Mouse (Mus musculus) cerebellum, postnatal 14 days (tissue): ENCODE results near the gene Tmem273.

Source experiments
- DNase-seq, 2 experiments: peaks; one replicate each; pipeline ENCODE4 v3.0.0; 2021; ENCODE audit warnings: mixed read lengths in 2 of 2

Tmem273 gene

GRCm38 (mm10) chr14:32785556-32786130 lies at the start of gene Tmem273:
Gene Tmem273 (plus strand): TSS chr14:32785963.
- peak; percentile 17 to 53 for DNase-seq

- DNase-seq, result no peak
These were observed 49.2 kb upstream of the Tmem273 start for GRCm38 (mm10) chr14:32736561-32736960.

DNA sequence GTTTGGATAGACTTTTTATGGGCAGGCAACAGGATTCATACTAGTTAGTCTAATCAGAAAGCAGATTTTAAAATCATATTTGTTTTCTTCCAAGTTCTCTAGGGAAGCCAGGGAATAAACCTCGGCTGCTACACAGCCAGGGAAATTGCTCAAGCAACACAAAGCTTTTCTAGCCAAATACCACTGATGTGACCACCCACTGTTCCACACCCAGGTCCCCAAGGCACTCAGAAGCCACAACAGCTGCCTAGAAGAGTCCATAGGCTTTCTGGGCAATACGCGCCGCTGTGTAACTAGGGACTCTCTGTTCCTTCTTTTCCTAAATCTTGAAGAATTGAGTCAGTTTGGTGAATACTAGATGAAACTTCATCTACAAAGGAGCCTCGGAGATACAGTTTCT lies 47.2 kb upstream of the Tmem273 start:
- DNase-seq, result no peak

DNA sequence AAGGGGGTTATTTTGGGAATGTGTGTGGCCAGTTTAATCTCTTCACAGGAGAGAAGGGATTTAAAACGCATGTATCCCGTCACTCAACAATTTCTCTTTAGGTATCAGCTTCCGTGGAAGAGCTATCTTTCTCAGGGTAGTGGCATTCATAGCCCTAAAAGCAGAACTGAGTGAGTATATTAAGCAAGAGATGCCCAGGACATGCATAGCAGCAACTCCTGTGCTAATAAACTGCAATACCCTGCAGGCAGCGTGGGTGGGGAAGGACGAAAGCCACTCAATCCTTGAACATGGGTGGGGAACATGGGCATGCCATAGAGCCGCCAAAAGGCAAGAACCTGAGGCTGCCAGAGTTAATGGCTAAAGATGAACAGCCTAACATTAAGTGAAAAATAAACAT lies 37.2 kb upstream of the Tmem273 start:
- DNase-seq, result no peak

- no peak for DNase-seq
These were observed 35.0 kb upstream of the Tmem273 start for GRCm38 (mm10) chr14:32750727-32751126.

GRCm38 (mm10) chr14:32754286-32754685 lies 31.5 kb upstream of the Tmem273 start:
- peak; percentile 63 for DNase-seq

DNA sequence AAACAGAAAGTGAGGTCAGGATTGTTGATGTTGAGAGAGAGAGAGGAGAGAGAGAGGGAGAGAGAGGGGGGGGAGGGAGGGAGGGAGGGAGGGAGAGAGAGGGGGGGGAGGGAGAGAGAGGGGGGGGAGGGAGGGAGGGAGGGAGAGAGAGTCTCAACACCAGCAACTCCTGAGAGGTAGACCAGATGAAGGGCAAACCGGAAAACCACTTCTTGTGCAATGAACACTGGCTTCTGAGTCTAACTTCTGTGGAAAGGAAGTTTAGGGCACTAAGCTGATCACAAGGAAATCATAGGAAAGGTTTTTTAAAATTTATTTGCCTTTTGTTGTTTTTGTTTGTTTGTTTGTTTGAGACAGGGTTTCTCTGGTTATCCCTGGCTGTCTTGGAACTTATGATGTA lies 23.6 kb upstream of the Tmem273 start:
- DNase-seq, result no peak

DNA sequence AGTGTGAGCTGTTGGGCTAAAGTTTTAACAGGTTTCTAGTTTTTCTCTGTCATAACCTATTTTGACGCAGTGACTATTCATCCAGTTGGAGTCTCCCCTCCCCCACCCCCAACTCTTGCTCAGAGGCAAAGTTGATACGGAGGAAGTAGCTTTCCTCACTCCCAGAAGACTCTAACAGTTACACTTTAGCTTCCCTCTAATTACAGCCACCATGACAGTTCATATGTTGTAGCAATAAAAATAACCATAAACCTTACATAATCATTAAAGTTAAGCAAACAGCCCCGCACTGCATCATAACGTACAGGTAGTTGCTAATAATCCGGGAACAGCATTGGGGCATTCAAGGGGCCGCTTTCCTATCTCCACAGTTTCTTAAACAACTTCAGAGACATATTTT lies 15.2 kb upstream of the Tmem273 start:
- no peak for DNase-seq

- no peak for DNase-seq
These were observed 13.7 kb upstream of the Tmem273 start for GRCm38 (mm10) chr14:32772085-32772484.

GRCm38 (mm10) chr14:32772791-32773190 lies 13.0 kb upstream of the Tmem273 start:
- peak in 1 of 2 experiments; percentile 27 for DNase-seq

- no peak for DNase-seq
These were observed 12.3 kb upstream of the Tmem273 start for GRCm38 (mm10) chr14:32773456-32773855.

GRCm38 (mm10) chr14:32776077-32776476 lies 9.7 kb upstream of the Tmem273 start:
- no peak for DNase-seq

DNA sequence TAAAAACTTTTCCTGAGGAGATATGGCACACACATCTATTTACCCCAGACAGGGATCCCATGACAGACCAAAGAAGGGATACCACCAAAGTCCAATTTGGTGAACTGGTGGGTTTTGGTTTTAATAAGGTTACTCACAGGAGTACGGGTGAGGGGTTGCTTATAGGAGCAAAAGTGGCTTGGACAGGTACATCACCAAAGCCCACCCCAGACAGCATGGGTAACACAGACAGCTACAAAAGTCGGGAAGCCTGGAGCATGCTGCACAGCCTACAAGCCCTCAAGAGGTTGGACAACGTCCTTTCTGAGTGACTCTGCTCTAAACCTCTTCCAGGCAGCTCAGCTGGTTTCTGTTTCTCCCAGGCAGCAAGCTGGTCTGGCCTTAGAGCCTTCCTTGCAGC lies 7.4 kb upstream of the Tmem273 start:
- no peak for DNase-seq

- DNase-seq, result no peak
These were observed 2.9 kb upstream of the Tmem273 start for GRCm38 (mm10) chr14:32782866-32783265.

GRCm38 (mm10) chr14:32784130-32784747 lies 1.5 kb upstream of the Tmem273 start:
- DNase-seq, result no peak

GRCm38 (mm10) chr14:32784748-32785134 lies 1.0 kb upstream of the Tmem273 start:
- no peak for DNase-seq

DNA sequence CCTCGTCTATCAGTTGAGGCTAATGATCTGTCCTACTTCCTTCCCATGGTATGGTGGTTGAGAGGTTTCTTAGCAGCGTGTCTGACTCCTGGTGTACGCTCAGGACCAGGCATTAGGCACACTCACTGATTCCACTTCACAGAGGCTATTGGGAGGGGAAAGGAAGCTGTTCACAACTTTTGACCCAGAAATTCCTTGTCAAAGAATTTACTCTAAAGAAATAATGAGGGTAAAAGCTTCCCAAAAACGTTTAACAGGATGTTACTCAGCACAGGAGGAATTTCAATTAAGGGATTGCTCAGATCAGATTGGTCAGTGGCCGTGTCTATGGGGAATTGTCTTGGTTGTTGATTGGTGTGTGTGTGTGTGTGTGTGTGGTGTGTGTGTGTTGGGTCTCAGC lies 1.9 kb downstream of the Tmem273 start:
- DNase-seq, result no peak

DNA sequence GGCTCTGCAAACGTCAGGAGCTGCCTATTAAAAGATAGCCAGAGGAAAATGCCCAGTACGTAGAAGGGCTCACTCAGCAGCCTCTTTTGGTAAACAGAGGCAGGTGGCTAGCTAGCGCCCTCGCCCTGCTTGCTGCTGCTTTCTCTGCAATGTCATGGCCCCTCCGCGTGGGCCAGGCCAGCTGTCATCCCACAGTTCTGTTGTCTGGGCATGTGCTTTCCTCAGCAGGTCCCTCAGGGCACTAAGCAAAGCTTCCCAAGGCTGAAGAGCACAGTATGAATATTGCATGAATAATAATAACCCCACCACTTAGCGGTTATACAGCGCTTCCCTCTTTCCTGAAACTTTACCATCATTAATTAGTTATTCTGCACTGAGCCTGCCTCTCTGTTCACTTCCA lies 10.6 kb downstream of the Tmem273 start:
- DNase-seq, result no peak

GRCm38 (mm10) chr14:32797803-32798202 lies 12.0 kb downstream of the Tmem273 start:
- DNase-seq, result no peak

DNA sequence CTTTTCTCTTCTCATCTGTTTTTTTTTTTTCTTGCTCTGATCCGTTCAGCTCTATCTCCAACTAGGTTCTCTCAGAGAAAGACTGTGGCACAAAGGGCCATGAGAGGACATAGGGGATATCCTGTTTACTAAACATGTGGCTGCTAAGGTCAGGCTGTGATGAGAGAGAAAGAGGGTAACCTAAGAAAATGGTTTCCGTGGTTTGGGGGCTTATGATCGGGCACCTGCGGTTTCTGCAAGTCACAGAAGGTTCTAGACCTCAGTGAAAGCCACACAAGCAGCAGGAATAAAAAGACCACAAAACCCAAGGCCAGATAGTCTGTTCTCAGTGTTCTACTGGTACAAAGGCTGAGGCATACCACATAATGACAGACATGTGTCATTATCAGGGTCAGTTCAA lies 12.6 kb downstream of the Tmem273 start:
- no peak for DNase-seq

DNA sequence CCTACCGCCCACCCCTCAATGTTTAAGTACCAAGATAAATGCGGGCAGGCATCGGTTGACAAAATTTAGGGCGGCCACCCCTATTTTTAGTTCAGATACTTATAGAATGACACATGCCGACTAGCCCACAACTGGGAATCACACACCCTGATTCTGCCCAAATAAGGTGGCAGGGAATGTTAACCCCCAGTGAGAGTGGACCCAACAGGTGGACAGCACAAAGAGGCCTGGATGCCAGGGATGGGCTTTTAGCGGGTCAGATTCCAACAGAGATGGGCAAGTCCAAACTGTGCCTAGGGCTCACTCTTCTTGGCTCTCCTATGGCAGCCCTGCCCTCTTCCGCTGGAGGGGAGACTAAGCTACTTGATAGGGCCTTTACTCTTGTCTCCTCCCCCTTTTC lies 14.3 kb downstream of the Tmem273 start:
- no peak for DNase-seq

- DNase-seq, result peak; percentile 21 to 48
These were observed 15.4 kb downstream of the Tmem273 start for GRCm38 (mm10) chr14:32801016-32801661.

GRCm38 (mm10) chr14:32801662-32802024 lies 15.9 kb downstream of the Tmem273 start:
- DNase-seq, result no peak

DNA sequence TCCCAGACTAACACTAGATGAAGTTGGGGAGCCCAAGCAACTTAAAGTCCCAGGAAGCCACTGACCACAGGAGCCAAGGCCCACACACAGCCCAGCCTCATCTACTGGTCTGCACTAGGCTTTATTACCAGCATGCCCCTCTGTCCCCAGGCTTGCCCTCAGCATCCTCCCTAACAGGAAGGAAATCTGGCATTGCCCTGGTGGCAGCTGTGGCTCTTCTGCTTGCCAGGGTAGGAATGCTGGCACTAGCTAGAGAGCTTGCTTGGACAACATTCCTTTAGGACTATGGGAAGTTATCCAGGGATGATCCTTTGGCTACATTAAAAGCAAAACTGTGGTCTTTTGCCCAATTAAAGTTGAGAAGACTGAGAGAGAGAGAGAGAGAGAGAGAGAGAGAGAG lies 24.3 kb downstream of the Tmem273 start:
- DNase-seq, result peak; percentile 57 to 58

DNA sequence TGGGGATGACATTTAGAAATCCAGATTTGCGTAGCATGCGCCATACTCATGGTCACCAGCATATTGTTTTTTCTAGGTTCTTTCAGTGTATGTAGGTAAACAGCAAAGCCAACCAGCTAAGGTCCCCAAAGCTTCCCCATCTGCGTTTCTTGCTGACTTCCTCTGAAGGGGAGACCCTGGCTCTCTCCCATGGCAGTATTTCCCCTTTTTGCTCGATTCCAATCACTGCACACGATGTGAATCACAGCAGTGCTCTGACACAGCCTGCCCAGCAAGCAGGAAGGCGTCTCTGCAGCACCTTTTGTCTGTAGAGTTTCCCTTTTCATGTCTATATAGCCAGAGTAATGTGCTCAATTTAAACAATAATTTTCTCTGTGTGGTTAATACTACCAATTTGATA lies 26.7 kb downstream of the Tmem273 start:
- DNase-seq, result no peak
